Mouse (Mus musculus) forebrain, embryonic 12.5 days (tissue): Measurements from ENCODE around the gene Ranbp1. TPM values are rescaled to one million over a fixed set of nuclear protein-coding genes. Genes with fewer than 3 reads are reported as not detected.

Experiments
- ATAC-seq: fragments of 200-750 bp; cut with Nextera tagmentation; 2 replicates; pipeline ENCODE4 v1.8.0; 2017; ENCODE audit warnings: moderate TSS enrichment; ENCODE audit not compliant: low FRiP score
- H3K27ac ChIP-seq: fragments of 300-500 bp; sonication (generic); 2 replicates; pipeline ENCODE4 v1.5.1; 2016; ENCODE audit warnings: mild to moderate bottlenecking
- H3K27me3 ChIP-seq: fragments of 300-500 bp; sonication (generic); 2 replicates; pipeline ENCODE4 v1.6.1; 2016; ENCODE audit warnings: mild to moderate bottlenecking
- H3K36me3 ChIP-seq: fragments of 300-500 bp; sonication (generic); replicated peaks from 2 replicates; pipeline ENCODE4 v1.6.1; 2016; ENCODE audit warnings: mild to moderate bottlenecking
- H3K4me1 ChIP-seq: fragments of 300-500 bp; sonication (generic); 2 replicates; pipeline ENCODE4 v1.6.1; 2016
- H3K4me2 ChIP-seq: fragments of 300-500 bp; sonication (generic); 2 replicates; pipeline ENCODE4 v1.6.1; 2016; ENCODE audit warnings: mild to moderate bottlenecking, moderate library complexity
- H3K4me3 ChIP-seq: fragments of 300-500 bp; sonication (generic); replicated peaks from 2 replicates; pipeline ENCODE4 v1.5.1; 2016; ENCODE audit warnings: mild to moderate bottlenecking
- H3K9ac ChIP-seq: fragments of 300-500 bp; sonication (generic); 2 replicates; pipeline ENCODE4 v1.6.1; 2016; ENCODE audit warnings: mild to moderate bottlenecking
- H3K9me3 ChIP-seq: fragments of 300-500 bp; sonication (generic); 2 replicates; pipeline ENCODE4 v1.6.1; 2016
- WGBS: fragments of 180-500 bp; shearing (Covaris S2); methylation state at CpG from one replicate; pipeline ENCODE4 v1.1.7; 2016; 5-methylcytosine and 5-hydroxymethylcytosine counted together
- polyA plus RNA-seq: library from polyadenylated mRNA; unstranded; fragments of >200 nt; fragmentation: Nextera tagmentation; extraction: Ambion mirVana; gene quantifications from 2 replicates; pipeline ENCODE4 v1.2.1, GENCODE M21; 2016

Ranbp1 gene
- polyA plus RNA-seq, 1 experiment from 2014 or later, result 983 TPM

- Histone ChIP-seq H3K9me3 (no peaks in the 10 kb centered on the region), H3K36me3 (peaks cover 15% of the 10 kb centered on the region), H3K4me1 (peaks cover 43% of the 10 kb centered on the region), H3K4me3 (no peak overlapping the region), H3K9ac (peak overlapping the region; percentile 93; the same call in 1 of the 2 replicates), H3K4me2 (peak overlapping the region; percentile 78; the same call in 1 of the 2 replicates), H3K27me3 (no peaks in the 10 kb centered on the region), H3K27ac (no peak overlapping the region)
- no peak for ATAC-seq
- WGBS, result 48% methylated on average over 1 of the region's 1 CpGs
Measured at GRCm38 (mm10) chr16:18233451-18233850, 15.1 kb downstream of the Ranbp1 start.

DNA sequence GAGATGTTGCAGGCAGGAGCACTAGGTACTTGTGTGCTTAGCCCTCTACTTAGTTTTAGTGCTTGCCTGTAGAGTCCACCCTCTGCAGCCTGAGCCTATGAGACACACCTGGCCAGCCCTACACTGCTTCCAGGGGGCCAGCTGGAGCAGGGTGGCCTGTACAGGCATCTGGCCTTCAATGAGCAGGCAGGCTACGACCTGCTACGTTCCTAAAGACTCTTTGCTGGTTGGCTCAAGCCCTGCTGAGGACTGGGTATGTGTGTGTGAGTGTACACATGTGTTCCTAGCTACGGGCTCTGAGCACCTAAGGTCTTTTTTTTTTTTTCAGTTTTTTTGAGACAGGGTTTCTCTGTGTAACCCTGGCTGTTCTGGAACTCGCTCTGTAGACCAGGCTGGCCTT, 17.1 kb downstream of the Ranbp1 start:
- Histone ChIP-seq H3K4me3 (no peak overlapping the region), H3K4me2 (no peak overlapping the region), H3K4me1 (peaks cover 41% of the 10 kb centered on the region), H3K27ac (no peak overlapping the region), H3K9ac (no peak overlapping the region), H3K27me3 (no peaks in the 10 kb centered on the region), H3K36me3 (peaks cover 24% of the 10 kb centered on the region), H3K9me3 (no peaks in the 10 kb centered on the region)
- WGBS, result 89% methylated on average over 4 of the region's 4 CpGs
- ATAC-seq, result no peak

GRCm38 (mm10) chr16:18231047-18231446, 17.5 kb downstream of the Ranbp1 start:
- no peak overlapping the region for H3K27ac ChIP-seq
- ATAC-seq, result no peak
- H3K36me3 ChIP-seq, result peaks cover 28% of the 10 kb centered on the region
- H3K4me3 ChIP-seq, result no peak overlapping the region
- no peaks in the 10 kb centered on the region for H3K9me3 ChIP-seq
- peaks cover 37% of the 10 kb centered on the region for H3K4me1 ChIP-seq
- no peak overlapping the region for H3K4me2 ChIP-seq
- no peaks in the 10 kb centered on the region for H3K27me3 ChIP-seq
- H3K9ac ChIP-seq, result no peak overlapping the region
- WGBS, result 92% methylated on average over 3 of the region's 3 CpGs

GRCm38 (mm10) chr16:18230617-18231016, 17.9 kb downstream of the Ranbp1 start:
- Histone ChIP-seq H3K4me3 (no peak overlapping the region), H3K4me1 (peaks cover 33% of the 10 kb centered on the region), H3K4me2 (no peak overlapping the region), H3K9ac (no peak overlapping the region), H3K27ac (no peak overlapping the region), H3K9me3 (no peaks in the 10 kb centered on the region), H3K36me3 (peaks cover 32% of the 10 kb centered on the region), H3K27me3 (no peaks in the 10 kb centered on the region)
- 91% methylated on average over 6 of the region's 6 CpGs for WGBS
- ATAC-seq, result no peak

DNA sequence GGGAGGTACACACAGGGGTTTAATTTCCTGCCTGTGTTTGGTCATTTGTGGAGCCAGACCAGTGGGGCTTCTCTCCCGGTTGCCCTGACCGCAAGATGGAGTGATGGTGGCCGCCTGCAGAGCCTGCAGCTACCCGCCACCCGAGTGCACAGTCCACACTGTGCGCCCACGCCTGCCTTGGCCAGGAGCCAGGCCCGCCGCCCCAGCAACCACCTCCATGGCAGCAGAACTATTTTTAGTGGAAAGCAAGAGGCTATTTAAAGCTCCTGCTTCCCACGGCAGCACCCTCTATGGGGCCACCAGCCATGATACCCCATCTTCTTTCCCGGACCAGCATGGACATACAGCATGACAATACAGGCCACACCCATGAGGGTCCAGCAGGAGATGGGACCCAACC, 18.9 kb downstream of the Ranbp1 start:
- H3K9ac ChIP-seq, result no peak overlapping the region

GRCm38 (mm10) chr16:18228856-18229255, 19.7 kb downstream of the Ranbp1 start:
- ATAC-seq, result no peak
- no peaks in the 10 kb centered on the region for H3K9me3 ChIP-seq
- H3K27me3 ChIP-seq, result no peaks in the 10 kb centered on the region
- no peak overlapping the region for H3K27ac ChIP-seq
- no peak overlapping the region for H3K9ac ChIP-seq
- H3K4me1 ChIP-seq, result peaks cover 22% of the 10 kb centered on the region
- H3K4me3 ChIP-seq, result no peak overlapping the region
- peaks cover 50% of the 10 kb centered on the region for H3K36me3 ChIP-seq
- no peak overlapping the region for H3K4me2 ChIP-seq
- 90% methylated on average over 4 of the region's 4 CpGs for WGBS

More for the DNA sequence above, 18.9 kb downstream of the Ranbp1 start:
- peak; percentile 37; the same call in 1 of the 2 replicates for ATAC-seq
- peaks cover 29% of the 10 kb centered on the region for H3K4me1 ChIP-seq
- H3K36me3 ChIP-seq, result peaks cover 42% of the 10 kb centered on the region
- no peaks in the 10 kb centered on the region for H3K27me3 ChIP-seq
- no peaks in the 10 kb centered on the region for H3K9me3 ChIP-seq
- H3K27ac ChIP-seq, result no peak overlapping the region
- no peak overlapping the region for H3K4me3 ChIP-seq
- H3K4me2 ChIP-seq, result no peak overlapping the region
- WGBS, result 78% methylated on average over 11 of the region's 11 CpGs

DNA sequence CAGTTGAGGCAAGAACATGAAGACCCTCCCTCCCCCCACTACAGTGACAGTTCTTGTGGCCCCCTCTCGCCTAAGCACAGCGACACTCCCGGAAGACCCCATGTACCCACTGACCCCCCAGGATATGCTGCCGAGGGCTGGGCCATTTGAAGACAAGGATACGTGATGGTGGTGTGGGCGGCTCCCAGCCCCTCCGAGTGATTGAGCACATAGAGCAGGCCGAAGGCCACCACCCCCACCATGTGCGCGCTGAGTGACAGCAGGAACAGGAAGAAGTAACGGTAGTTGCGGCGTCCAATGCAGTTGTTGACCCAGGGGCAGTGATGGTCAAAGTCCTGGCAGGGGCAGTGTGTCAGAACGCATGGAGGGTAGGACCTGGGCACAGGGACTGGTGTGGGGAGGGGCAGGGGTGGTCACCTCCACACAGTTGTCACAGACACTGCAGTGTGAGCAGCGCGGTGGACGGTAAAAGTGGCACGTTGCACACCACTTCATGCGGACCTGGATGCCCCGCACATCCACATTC, 20.6 kb downstream of the Ranbp1 start:
- H3K9ac ChIP-seq, result no peak overlapping the region
- H3K4me3 ChIP-seq, result no peak overlapping the region
- peaks cover 15% of the 10 kb centered on the region for H3K4me1 ChIP-seq
- no peak for ATAC-seq
- peaks cover 59% of the 10 kb centered on the region for H3K36me3 ChIP-seq
- H3K27ac ChIP-seq, result no peak overlapping the region
- WGBS, result 97% methylated on average over 20 of the region's 20 CpGs
- no peaks in the 10 kb centered on the region for H3K9me3 ChIP-seq
- no peaks in the 10 kb centered on the region for H3K27me3 ChIP-seq
- no peak overlapping the region for H3K4me2 ChIP-seq

DNA sequence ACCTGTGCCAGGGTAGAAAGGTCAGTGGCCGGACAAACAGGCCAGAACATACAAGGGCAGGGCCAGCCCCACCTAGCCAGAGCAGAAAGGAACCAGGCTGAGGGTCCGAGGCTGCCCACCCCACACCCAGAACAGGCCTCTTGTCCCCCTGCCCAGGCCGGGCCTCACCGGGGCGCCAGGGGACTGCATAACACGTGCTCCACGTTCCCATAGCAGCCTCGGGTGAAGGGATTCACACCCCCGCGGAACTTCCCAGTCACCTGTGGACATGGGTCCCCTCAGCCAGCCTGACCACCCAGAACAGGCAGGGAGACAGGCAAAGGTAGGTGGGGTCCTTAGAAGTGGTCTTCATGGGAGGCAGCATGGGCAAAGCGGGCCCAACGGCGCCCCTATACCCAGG, 21.3 kb downstream of the Ranbp1 start:
- Histone ChIP-seq H3K4me1 (peaks cover 15% of the 10 kb centered on the region), H3K9ac (no peak overlapping the region), H3K9me3 (no peaks in the 10 kb centered on the region), H3K4me2 (no peak overlapping the region), H3K27ac (no peak overlapping the region), H3K36me3 (peaks cover 66% of the 10 kb centered on the region), H3K27me3 (no peaks in the 10 kb centered on the region), H3K4me3 (no peak overlapping the region)
- 0 out of 2 replicates have a peak, but pooled peaks have one; percentile 12 for ATAC-seq
- 93% methylated on average over 13 of the region's 13 CpGs for WGBS

DNA sequence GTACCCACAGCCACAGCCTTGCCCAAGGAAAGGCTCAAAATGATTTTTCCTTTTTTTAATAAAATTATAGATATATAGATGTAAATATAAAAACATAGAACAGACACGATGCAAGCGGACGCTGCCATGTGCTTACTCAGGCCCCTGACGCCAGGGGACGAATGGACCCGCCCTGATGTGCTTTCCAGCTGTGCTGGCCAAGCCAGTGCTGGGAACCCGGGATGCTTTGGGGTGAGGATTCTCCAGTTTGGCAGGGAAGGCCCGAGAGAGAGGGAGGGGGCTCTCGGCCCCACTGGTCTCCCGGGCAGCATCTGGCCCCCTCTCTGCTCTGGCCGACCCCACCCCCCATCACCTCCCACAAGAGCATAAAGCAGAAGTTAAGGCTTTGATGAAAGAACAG, 26.3 kb downstream of the Ranbp1 start:
- H3K36me3 ChIP-seq, result peaks cover 62% of the 10 kb centered on the region
- no peaks in the 10 kb centered on the region for H3K9me3 ChIP-seq
- 86% methylated on average over 11 of the region's 11 CpGs for WGBS

DNA sequence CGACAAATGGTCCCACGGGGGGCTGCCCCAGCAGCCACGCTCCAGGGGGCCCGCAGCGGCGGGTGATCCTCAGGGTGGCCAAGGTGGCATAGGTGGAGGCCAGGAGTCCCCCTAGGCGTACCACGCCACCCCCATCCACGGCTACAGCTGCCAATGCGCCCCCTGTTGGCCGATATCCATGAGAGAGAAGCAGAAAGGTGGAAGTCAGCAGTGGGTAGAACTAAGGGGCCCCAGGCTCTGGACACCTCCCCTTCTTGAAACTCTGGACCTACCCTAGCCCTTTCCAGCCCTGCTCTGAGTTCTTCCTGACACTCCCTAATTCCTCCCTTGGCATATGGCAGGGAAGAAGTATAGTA, 27.0 kb downstream of the Ranbp1 start:
- Histone ChIP-seq H3K4me2 (no peak overlapping the region), H3K27me3 (no peaks in the 10 kb centered on the region), H3K9me3 (no peaks in the 10 kb centered on the region), H3K27ac (no peak overlapping the region), H3K4me1 (peaks cover 20% of the 10 kb centered on the region), H3K36me3 (peaks cover 55% of the 10 kb centered on the region), H3K9ac (no peak overlapping the region), H3K4me3 (no peak overlapping the region)
- ATAC-seq, result no peak
- WGBS, result 85% methylated on average over 11 of the region's 11 CpGs

More for the DNA sequence above, 26.3 kb downstream of the Ranbp1 start:
- H3K4me3 ChIP-seq, result no peak overlapping the region
- no peak overlapping the region for H3K27ac ChIP-seq
- ATAC-seq, result no peak
- H3K9ac ChIP-seq, result no peak overlapping the region
- H3K27me3 ChIP-seq, result no peaks in the 10 kb centered on the region
- H3K4me1 ChIP-seq, result peaks cover 20% of the 10 kb centered on the region
- no peak overlapping the region for H3K4me2 ChIP-seq

GRCm38 (mm10) chr16:18220856-18221542, 27.5 kb downstream of the Ranbp1 start:
- H3K27ac ChIP-seq, result no peak overlapping the region
- peaks cover 50% of the 10 kb centered on the region for H3K36me3 ChIP-seq
- H3K9me3 ChIP-seq, result no peaks in the 10 kb centered on the region
- no peak overlapping the region for H3K9ac ChIP-seq
- 88% methylated on average over 6 of the region's 6 CpGs for WGBS
- peaks cover 24% of the 10 kb centered on the region for H3K4me1 ChIP-seq
- H3K4me2 ChIP-seq, result no peak overlapping the region
- no peak for ATAC-seq
- no peak overlapping the region for H3K4me3 ChIP-seq
- H3K27me3 ChIP-seq, result no peaks in the 10 kb centered on the region

GRCm38 (mm10) chr16:18220001-18220400, 28.5 kb downstream of the Ranbp1 start:
- 64% methylated on average over 8 of the region's 8 CpGs for WGBS
- H3K27ac ChIP-seq, result peak overlapping the region; percentile 57; the same call in 1 of the 2 replicates
- no peak overlapping the region for H3K4me2 ChIP-seq
- H3K27me3 ChIP-seq, result no peaks in the 10 kb centered on the region
- H3K36me3 ChIP-seq, result peaks cover 40% of the 10 kb centered on the region
- peak; percentile 45; the same call in 1 of the 2 replicates for ATAC-seq
- H3K9ac ChIP-seq, result no peak overlapping the region
- peaks cover 31% of the 10 kb centered on the region for H3K4me1 ChIP-seq
- no peaks in the 10 kb centered on the region for H3K9me3 ChIP-seq
- no peak overlapping the region for H3K4me3 ChIP-seq

DNA sequence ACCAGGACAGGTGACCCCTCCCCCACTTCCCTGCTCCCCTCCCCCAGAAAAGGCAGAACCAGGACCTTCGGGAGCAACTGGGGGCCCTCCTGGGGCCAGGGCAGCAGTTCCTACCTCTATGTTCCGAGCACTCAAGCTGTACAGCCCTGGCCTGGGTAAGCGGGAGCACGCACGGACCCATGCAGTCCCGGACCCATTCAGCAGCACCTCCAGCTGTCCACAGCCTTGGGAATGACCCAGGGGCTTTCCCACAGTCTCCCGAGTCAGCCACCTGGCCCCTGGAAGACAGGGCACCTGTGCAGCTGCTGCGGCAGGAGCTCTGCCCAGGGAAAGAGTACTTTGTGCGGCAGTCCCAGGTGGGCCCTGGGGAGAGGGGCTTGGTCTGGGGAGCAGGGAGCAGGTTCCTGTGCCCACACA, 29.9 kb downstream of the Ranbp1 start:
- H3K27ac ChIP-seq, result no peak overlapping the region
- no peak for ATAC-seq

More for the DNA sequence above, 29.9 kb downstream of the Ranbp1 start:
- no peak overlapping the region for H3K9ac ChIP-seq
- 83% methylated on average over 9 of the region's 9 CpGs for WGBS
- no peak overlapping the region for H3K4me3 ChIP-seq
- H3K4me1 ChIP-seq, result peaks cover 45% of the 10 kb centered on the region
- no peaks in the 10 kb centered on the region for H3K27me3 ChIP-seq
- peaks cover 26% of the 10 kb centered on the region for H3K36me3 ChIP-seq
- H3K4me2 ChIP-seq, result no peak overlapping the region
- no peaks in the 10 kb centered on the region for H3K9me3 ChIP-seq
